Comparison of ENCODE assay signal across 8 mouse cellular contexts in genomic region chr1:165460360-165460800, GRCm38 (mm10). TPM values are rescaled to one million over a fixed set of nuclear protein-coding genes. Genes with fewer than 3 reads are reported as not detected.
DNase-seq lines count a peak whose midpoint lies in the region; ATAC-seq and TF ChIP-seq lines count a peak whose summit lies in the region.

Dcaf6 (minus strand) TSS chr1:165460475.
Mpc2 (plus strand) TSS chr1:165460637.

- peak; percentile 92 for DNase-seq in ES-E14 (ENCODE audit: low read depth, low spot score)
- DNase-seq in cerebellum, adult 11-12 months, result peak; percentile 99
- DNase-seq in heart, postnatal 25 days (ENCODE audit: low spot score), result peak; percentile 98
- peak; percentile 99 to 100 for DNase-seq in layer of hippocampus, adult 18-20 months (ENCODE audit: low spot score in 2 of 2)
- peak; percentile 100 for DNase-seq in lung, adult 2 months
- peak; percentile 99 for DNase-seq in thymus, adult 18-20 months

- peak within 1 kb of the TSS; percentile 80 for H3K4me2 ChIP-seq in forebrain, embryonic 15.5 days (replicated peaks)

- H3K27me3 ChIP-seq in forebrain, embryonic 15.5 days, result no peaks in the 10 kb centered on the region

- intact Hi-C loops in heart, postnatal 25 days (cut with DNase I), result loop anchor here (2.0 to 5.0 kb wide), 3 partner anchors 224 to 540 kb away; partner anchors contain the start of genes Creg1 and Tiprl

- peak; percentile 84 for TF ChIP-seq POLR2A in lung, adult 2 months (IDR thresholded peaks at IDR 0.05; ENCODE audit: borderline replicate concordance, extremely low read depth, low read depth, low read length)

- H3K9me3 ChIP-seq in ES-E14 (ENCODE audit: control insufficient read depth, insufficient read depth, low read depth, low read length), result no peaks in the 10 kb centered on the region
- no peaks in the 10 kb centered on the region for H3K9me3 ChIP-seq in forebrain, embryonic 15.5 days

- 0 out of 4 replicates have a peak, but pooled peaks cover 0 to 2% of the 10 kb centered on the region in 2 experiments for H3K4me1 ChIP-seq in ES-E14 (ENCODE audit: control insufficient read depth in 2 of 2, insufficient read depth in 2 of 2, low read length in 2 of 2, poor library complexity in 1 of 2)
- peaks cover 15% of the 10 kb centered on the region for H3K4me1 ChIP-seq in forebrain, embryonic 15.5 days
- H3K4me1 ChIP-seq in lung, adult 2 months (ENCODE audit: control insufficient read depth, insufficient read depth, low read length), result 0 out of 2 replicates have a peak, but pooled peaks cover 2% of the 10 kb centered on the region

- peak; percentile 96 for ATAC-seq in forebrain, embryonic 15.5 days (replicated peaks)
- ATAC-seq in neutrophil, adult 5-6 weeks (ENCODE audit: extremely low read depth, insufficient number of reproducible peaks, low FRiP score, poor library complexity, severe bottlenecking), result peak; percentile 73

- TF ChIP-seq CTCF in lung, adult 2 months (IDR thresholded peaks at IDR 0.05; ENCODE audit: insufficient read depth, low read length), result no peak

- H3K4me3 ChIP-seq in ES-E14 (ENCODE audit: insufficient read depth in 1 of 2, low read depth in 1 of 2, low read length in 2 of 2, poor library complexity in 1 of 2, severe bottlenecking in 1 of 2), result peak within 1 kb of the TSS; percentile 82 to 92
- H3K4me3 ChIP-seq in forebrain, embryonic 15.5 days, result peak within 1 kb of the TSS; percentile 76
- peak within 1 kb of the TSS; percentile 94 for H3K4me3 ChIP-seq in lung, adult 2 months (replicated peaks; ENCODE audit: extremely low read depth, low read depth, low read length)

- H3K9ac ChIP-seq in ES-E14 (ENCODE audit: insufficient read depth, low read depth, low read length, poor library complexity, severe bottlenecking), result peak within 1 kb of the TSS; percentile 88
- peak within 1 kb of the TSS; percentile 74 for H3K9ac ChIP-seq in forebrain, embryonic 15.5 days (replicated peaks)

- in situ Hi-C loops in ES-E14 (cut with MboI; ENCODE audit: low sequenced_read_pairs in 2 of 2, unreplicated experiment in 2 of 2), result no loop called here

- H3K36me3 ChIP-seq in ES-E14 (ENCODE audit: control insufficient read depth, insufficient read depth, low read length, poor library complexity, severe bottlenecking), result no peaks in the 10 kb centered on the region
- no peaks in the 10 kb centered on the region for H3K36me3 ChIP-seq in forebrain, embryonic 15.5 days

- 0% methylated on average over 33 of the region's 37 CpGs for WGBS in forebrain, embryonic 15.5 days
- WGBS in lung, adult 2 months, result 0% methylated on average over 28 of the region's 37 CpGs

- H3K27ac ChIP-seq in ES-E14 (ENCODE audit: insufficient read depth, low read depth, low read length, poor library complexity, severe bottlenecking), result peak within 1 kb of the TSS; percentile 22
- H3K27ac ChIP-seq in forebrain, embryonic 15.5 days (replicated peaks), result peak within 1 kb of the TSS; percentile 98

TF ChIP-seq in ES-E14, 5 proteins besides CTCF, POLR2A, EP300 and RAD21:
- peak; percentile 96 for TF ChIP-seq CHD2 (IDR thresholded peaks at IDR 0.05; ENCODE audit: low read depth, low read length)
- no peak for TF ChIP-seq ZNF384 (IDR thresholded peaks at IDR 0.05; ENCODE audit: low read depth, low read length)

RNA-seq across cellular contexts. Expression of gene Dcaf6, which starts in this region (rescaled TPM):
- total RNA-seq in ES-E14 (2012; rRNA removed), result 9.2 and 10.2 TPM in 2 replicates
- polyA plus RNA-seq in forebrain, embryonic 15.5 days (2015; fragmentation: Nextera tagmentation; extraction: Ambion mirVana), result 13.9 and 15.2 TPM in 2 replicates
- total RNA-seq in heart, postnatal 25 days (2021), result 10 to 100 TPM; 91.3 to 94.1 TPM
- 10 to 100 TPM; 84.8 to 86.0 TPM for total RNA-seq in layer of hippocampus, adult 18-20 months (2021)
- 20.0 and 26.0 TPM in 2 replicates for polyA plus RNA-seq in lung, adult 2 months (2012; rRNA removed)
- 22.0 and 34.5 TPM in 2 replicates for total RNA-seq in neutrophil, adult 5-6 weeks (2017)

RNA-seq across cellular contexts. Expression of gene Mpc2, which starts in this region (rescaled TPM):
- 17.3 and 26.8 TPM in 2 replicates for total RNA-seq in ES-E14 (2012; rRNA removed)
- polyA plus RNA-seq in forebrain, embryonic 15.5 days (2015; fragmentation: Nextera tagmentation; extraction: Ambion mirVana), result 168 and 182 TPM in 2 replicates
- total RNA-seq in heart, postnatal 25 days (2021), result 100 to 1,000 TPM; 640 to 653 TPM
- 100 to 1,000 TPM; 120 to 127 TPM for total RNA-seq in layer of hippocampus, adult 18-20 months (2021)
- 53.8 and 63.5 TPM in 2 replicates for polyA plus RNA-seq in lung, adult 2 months (2012; rRNA removed)
- 70.9 and 79.2 TPM in 2 replicates for total RNA-seq in neutrophil, adult 5-6 weeks (2017)

Comparison
In these comparisons a context has a peak if more than half of its experiments do, and no peak if none do; other contexts are left out.
1. Peak in every context shown above with its lines: DNase-seq, ATAC-seq, H3K4me3 ChIP-seq and H3K27ac ChIP-seq.